Mouse (Mus musculus) midbrain, embryonic 14.5 days (tissue): ENCODE measurements around the gene Eprs. TPM values are rescaled to one million over a fixed set of nuclear protein-coding genes. Genes with fewer than 3 reads are reported as not detected.

Experiments
- ATAC-seq: fragments of 200-750 bp; cut with Nextera tagmentation; 2 replicates; pipeline ENCODE4 v1.8.0; 2017; ENCODE audit warnings: moderate number of reproducible peaks, moderate library complexity; ENCODE audit not compliant: low FRiP score, low TSS enrichment
- DNase-seq: peaks from one replicate; pipeline ENCODE4 v3.0.0-alpha.2; 2015
- H3K27ac ChIP-seq: fragments of 300-500 bp; sonication (generic); replicated peaks from 2 replicates; pipeline ENCODE4 v1.5.1; 2014; ENCODE audit warnings: mild to moderate bottlenecking, low read depth, low read length, moderate library complexity
- H3K27me3 ChIP-seq: fragments of 300-500 bp; sonication (generic); 2 replicates; pipeline ENCODE4 v1.6.1; 2014; ENCODE audit warnings: low read length, control low read depth, mixed read lengths; ENCODE audit not compliant: control insufficient read depth, insufficient read depth
- H3K36me3 ChIP-seq: fragments of 300-500 bp; sonication (generic); 2 replicates; pipeline ENCODE4 v1.6.1; 2014; ENCODE audit warnings: low read length, control low read depth; ENCODE audit not compliant: control insufficient read depth, insufficient read depth
- H3K4me1 ChIP-seq: fragments of 300-500 bp; sonication (generic); 2 replicates; pipeline ENCODE4 v1.6.1; 2014; ENCODE audit warnings: mild to moderate bottlenecking, antibody characterized with exemption, low read length, control low read depth; ENCODE audit not compliant: control insufficient read depth, insufficient read depth
- H3K4me2 ChIP-seq: fragments of 300-500 bp; sonication (generic); 2 replicates; pipeline ENCODE4 v1.6.1; 2014; ENCODE audit warnings: mild to moderate bottlenecking, low read length, moderate library complexity
- H3K4me3 ChIP-seq: fragments of 300-500 bp; sonication (generic); replicated peaks from 2 replicates; pipeline ENCODE4 v1.5.1; 2014; ENCODE audit warnings: low read depth, low read length
- H3K9ac ChIP-seq: fragments of 300-500 bp; sonication (generic); replicated peaks from 2 replicates; pipeline ENCODE4 v1.6.1; 2014; ENCODE audit warnings: mild to moderate bottlenecking, low read length, moderate library complexity
- H3K9me3 ChIP-seq: fragments of 300-500 bp; sonication (generic); 2 replicates; pipeline ENCODE4 v1.6.1; 2016; ENCODE audit warnings: low read length, control low read depth, mixed read lengths; ENCODE audit not compliant: control insufficient read depth
- WGBS: fragments of 180-500 bp; shearing (Covaris S2); extraction: QIAGEN DNeasy Blood & Tissue Kit; methylation state at CpG from one replicate; pipeline ENCODE4 v1.1.7; 2014; 5-methylcytosine and 5-hydroxymethylcytosine counted together
- polyA plus RNA-seq: library from polyadenylated mRNA; unstranded; fragments of >200 nt; fragmentation: Nextera tagmentation; extraction: Ambion mirVana; gene quantifications from 2 replicates; pipeline ENCODE4 v1.2.1, GENCODE M21; 2014

Gene Eprs
- polyA plus RNA-seq, 1 experiment from 2014 or later, result 150 TPM

DNA sequence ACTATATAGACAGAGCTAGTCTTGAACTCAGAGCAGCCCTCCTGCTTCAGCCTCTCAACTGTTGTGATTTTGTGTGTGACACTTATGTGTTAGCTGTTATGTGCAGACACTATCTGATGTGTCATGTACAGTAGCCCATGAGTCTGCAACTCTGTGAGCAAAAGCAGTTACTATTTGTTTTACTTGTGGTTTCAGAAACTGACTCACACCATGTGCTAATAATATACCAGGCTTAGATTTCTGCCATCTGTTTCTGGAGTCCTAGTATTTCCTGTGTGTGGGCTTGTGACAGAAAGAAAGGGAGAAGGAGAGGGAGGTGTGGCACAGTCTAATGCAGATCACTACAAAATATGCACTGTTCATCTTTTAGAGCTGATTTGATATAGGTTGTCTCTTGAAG is 13.5 kb downstream of the Eprs start:
- Histone ChIP-seq H3K4me3 (no peak overlapping the region), H3K27me3 (no peaks in the 10 kb centered on the region), H3K4me2 (no peak overlapping the region), H3K9me3 (no peaks in the 10 kb centered on the region), H3K36me3 (peaks cover 92% of the 10 kb centered on the region), H3K9ac (no peak overlapping the region), H3K4me1 (no peaks in the 10 kb centered on the region), H3K27ac (no peak overlapping the region)
- ATAC-seq, result no peak
- no peak for DNase-seq

DNA sequence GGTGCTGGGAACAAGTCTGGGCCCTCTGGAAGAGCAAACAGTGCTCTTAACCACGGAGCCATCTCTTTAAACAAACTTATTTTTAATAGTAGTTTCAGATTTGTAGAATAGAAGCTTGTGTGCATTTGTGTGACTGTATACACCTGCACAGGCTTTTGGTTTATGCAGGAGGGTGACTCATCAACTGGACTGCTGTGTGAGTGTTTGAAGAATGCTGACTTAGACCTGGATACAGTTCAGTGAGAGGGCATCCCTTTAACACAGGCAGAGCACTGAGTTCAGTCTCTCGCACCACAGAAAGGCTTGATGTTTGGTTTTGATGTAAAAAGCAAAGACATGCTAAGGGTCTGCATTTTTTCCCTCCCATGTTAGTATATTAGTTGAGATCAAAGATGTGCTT is 14.6 kb downstream of the Eprs start:
- Histone ChIP-seq H3K36me3 (peaks cover 91% of the 10 kb centered on the region), H3K4me2 (no peak overlapping the region), H3K27ac (no peak overlapping the region), H3K9ac (no peak overlapping the region), H3K27me3 (no peaks in the 10 kb centered on the region), H3K9me3 (no peaks in the 10 kb centered on the region), H3K4me1 (no peaks in the 10 kb centered on the region), H3K4me3 (no peak overlapping the region)
- DNase-seq (no peak), ATAC-seq (no peak)
- 96% methylated on average over 2 of the region's 2 CpGs for WGBS

DNA sequence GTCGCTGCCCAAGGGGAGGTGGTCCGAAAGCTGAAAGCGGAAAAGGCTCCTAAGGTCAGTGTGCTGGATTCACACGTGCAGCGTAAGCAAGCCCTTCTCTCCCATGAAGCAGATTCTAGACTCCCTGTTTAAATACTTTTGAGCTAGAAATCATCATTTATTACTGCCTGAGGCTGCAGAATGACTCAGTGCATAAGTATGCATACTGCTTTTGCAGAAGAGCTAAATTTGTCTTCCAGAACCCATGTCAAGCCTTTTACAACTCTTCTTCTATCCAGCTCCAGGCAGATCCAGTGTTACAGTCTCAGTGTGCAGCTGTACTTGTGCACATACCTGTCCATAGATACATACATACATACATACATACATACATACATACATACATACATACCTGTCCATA is 38.8 kb downstream of the Eprs start:
- Histone ChIP-seq H3K4me3 (no peak overlapping the region), H3K9ac (no peak overlapping the region), H3K36me3 (peaks cover 77% of the 10 kb centered on the region), H3K27me3 (no peaks in the 10 kb centered on the region), H3K27ac (no peak overlapping the region), H3K9me3 (no peaks in the 10 kb centered on the region), H3K4me2 (no peak overlapping the region), H3K4me1 (no peaks in the 10 kb centered on the region)
- ATAC-seq, result no peak
- 96% methylated on average over 5 of the region's 5 CpGs for WGBS
- DNase-seq, result no peak

DNA sequence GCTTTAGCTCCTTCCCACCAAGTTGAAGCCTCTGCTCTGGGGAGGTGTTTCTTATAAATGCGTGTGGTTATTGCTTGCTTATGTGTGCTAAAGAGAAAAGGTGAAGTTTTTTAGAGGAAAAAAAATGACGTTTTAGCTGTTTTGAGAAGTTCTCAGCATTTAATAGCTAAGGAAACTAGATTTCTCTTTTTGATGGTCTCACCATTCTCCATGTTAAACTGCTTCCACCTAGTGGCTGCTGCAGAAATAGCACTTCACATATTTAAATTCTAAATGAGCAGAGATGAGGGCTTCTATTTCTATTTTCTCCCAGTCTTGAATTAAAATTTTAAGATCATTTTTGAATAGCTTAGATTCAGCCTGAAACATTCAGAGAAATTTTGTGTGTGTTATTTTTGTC is 41.2 kb downstream of the Eprs start:
- Histone ChIP-seq H3K4me1 (no peaks in the 10 kb centered on the region), H3K9ac (no peak overlapping the region), H3K27me3 (no peaks in the 10 kb centered on the region), H3K27ac (no peak overlapping the region), H3K4me2 (no peak overlapping the region), H3K9me3 (no peaks in the 10 kb centered on the region), H3K36me3 (peaks cover 77% of the 10 kb centered on the region), H3K4me3 (no peak overlapping the region)
- no peak for ATAC-seq
- 37% methylated on average over 2 of the region's 2 CpGs for WGBS
- DNase-seq, result peak; percentile 78

DNA sequence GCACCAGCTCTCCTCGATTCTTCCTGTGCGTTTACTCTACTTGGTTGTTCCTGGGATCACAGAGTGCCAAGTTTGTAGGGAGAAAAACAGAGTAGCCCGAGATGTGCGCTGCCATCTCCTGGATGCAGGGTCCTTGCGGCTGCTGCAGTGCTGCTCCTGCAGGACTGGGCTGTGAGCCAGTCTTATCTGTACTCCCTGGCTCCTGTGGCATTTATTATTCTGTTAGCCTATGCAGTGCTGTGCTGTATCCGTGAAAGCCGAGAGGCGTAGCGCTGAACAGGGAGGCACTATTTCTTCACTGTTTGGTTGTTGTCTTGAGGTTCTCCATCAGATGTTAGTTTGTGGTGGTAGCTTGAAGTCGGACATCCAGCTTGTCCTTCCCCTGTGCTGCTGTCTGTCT is 43.1 kb downstream of the Eprs start:
- no peak overlapping the region for H3K4me3 ChIP-seq

DNA sequence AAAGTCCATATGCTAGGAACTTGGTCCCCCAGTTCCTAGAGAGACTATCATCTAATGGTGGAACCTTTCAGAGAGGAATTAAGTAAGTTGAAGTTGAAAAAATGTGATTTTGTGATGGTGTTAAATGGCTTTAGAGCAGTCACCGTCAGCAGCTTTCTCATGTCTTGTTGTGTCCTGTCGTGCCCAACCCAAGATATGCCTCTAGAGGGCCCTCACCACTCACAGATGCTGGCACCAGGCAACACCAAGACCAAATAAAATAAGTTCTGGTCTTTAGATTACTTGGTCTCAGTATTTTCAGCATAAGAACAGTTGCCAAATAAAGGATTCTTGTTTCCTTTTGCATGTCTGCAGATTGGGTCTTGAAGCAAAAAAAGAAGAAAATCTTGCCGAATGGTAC is 47.0 kb downstream of the Eprs start:
- Histone ChIP-seq H3K9me3 (no peaks in the 10 kb centered on the region), H3K27ac (no peak overlapping the region), H3K9ac (no peak overlapping the region), H3K27me3 (no peaks in the 10 kb centered on the region), H3K4me1 (no peaks in the 10 kb centered on the region), H3K4me2 (no peak overlapping the region), H3K36me3 (peaks cover 89% of the 10 kb centered on the region), H3K4me3 (no peak overlapping the region)
- DNase-seq, result peak; percentile 36
- ATAC-seq, result no peak
- 76% methylated on average over 3 of the region's 3 CpGs for WGBS

More for the DNA sequence above, 43.1 kb downstream of the Eprs start:
- Histone ChIP-seq H3K9ac (no peak overlapping the region), H3K36me3 (peaks cover 80% of the 10 kb centered on the region), H3K9me3 (no peaks in the 10 kb centered on the region), H3K27ac (no peak overlapping the region), H3K27me3 (no peaks in the 10 kb centered on the region), H3K4me2 (no peak overlapping the region), H3K4me1 (no peaks in the 10 kb centered on the region)
- ATAC-seq (no peak), DNase-seq (no peak)
- WGBS, result 93% methylated on average over 10 of the region's 10 CpGs

DNA sequence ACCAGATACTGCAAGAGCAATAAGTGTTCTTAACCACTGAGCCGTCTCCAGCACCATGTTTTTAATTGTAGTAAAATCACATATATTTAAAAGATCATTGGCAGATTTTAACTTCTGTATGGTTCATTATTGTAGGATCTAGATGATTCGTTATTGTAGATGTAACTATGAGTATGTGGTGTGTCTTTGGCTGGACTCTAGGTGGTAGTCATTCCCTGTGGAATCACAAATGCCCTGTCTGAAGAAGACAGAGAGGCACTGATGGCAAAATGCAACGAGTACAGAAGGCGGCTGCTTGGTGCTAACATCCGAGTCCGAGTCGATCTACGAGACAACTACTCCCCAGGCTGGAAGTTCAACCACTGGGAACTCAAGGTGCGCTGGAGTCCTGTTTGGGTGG is 55.2 kb downstream of the Eprs start:
- peaks cover 87% of the 10 kb centered on the region for H3K36me3 ChIP-seq
- no peaks in the 10 kb centered on the region for H3K4me1 ChIP-seq
- no peak for ATAC-seq
- 94% methylated on average over 9 of the region's 9 CpGs for WGBS
- no peaks in the 10 kb centered on the region for H3K27me3 ChIP-seq
- DNase-seq, result no peak
- no peak overlapping the region for H3K4me2 ChIP-seq
- no peaks in the 10 kb centered on the region for H3K9me3 ChIP-seq
- H3K27ac ChIP-seq, result no peak overlapping the region
- no peak overlapping the region for H3K4me3 ChIP-seq
- no peak overlapping the region for H3K9ac ChIP-seq

DNA sequence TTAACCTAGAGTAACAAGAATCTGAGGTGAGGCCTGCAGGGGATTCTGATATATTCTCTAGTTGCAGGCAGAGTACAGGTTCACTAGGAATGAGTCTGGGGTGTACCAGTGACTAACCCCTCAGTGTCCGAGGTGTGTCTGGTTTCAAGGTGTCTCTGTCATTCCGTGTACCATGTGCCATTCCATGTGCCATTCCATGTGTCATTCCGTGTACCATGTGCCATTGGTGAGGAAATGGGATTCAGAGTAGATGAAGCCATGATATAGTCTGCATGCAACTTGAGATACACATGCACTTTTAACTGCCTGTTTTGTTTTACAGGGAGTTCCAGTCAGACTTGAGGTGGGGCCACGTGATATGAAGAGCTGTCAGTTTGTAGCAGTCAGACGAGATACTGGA is 57.0 kb downstream of the Eprs start:
- H3K9me3 ChIP-seq, result no peaks in the 10 kb centered on the region
- H3K4me2 ChIP-seq, result no peak overlapping the region
- H3K9ac ChIP-seq, result no peak overlapping the region
- no peak overlapping the region for H3K4me3 ChIP-seq
- H3K36me3 ChIP-seq, result peaks cover 87% of the 10 kb centered on the region
- ATAC-seq (no peak), DNase-seq (no peak)
- no peaks in the 10 kb centered on the region for H3K27me3 ChIP-seq
- no peaks in the 10 kb centered on the region for H3K4me1 ChIP-seq
- WGBS, result 95% methylated on average over 5 of the region's 5 CpGs
- no peak overlapping the region for H3K27ac ChIP-seq

DNA sequence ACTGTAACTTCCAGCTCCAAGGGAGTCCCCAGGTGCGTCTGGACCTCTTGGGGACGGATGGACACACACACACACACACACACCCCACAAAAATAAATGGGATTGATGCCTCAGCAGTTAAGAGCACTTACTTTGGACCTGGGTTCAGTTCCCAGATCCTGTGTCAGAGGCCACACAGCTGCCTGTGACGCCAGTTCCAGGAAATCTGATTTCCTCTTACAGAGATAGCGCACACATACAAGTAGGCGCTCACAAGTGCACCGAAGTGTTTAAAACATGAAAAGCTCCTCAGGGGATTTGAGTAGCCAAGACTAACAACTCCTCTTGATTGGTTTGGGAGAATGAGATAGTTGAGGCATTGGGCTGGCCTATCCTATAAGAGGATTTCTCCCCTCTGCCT is 57.9 kb downstream of the Eprs start:
- H3K27me3 ChIP-seq, result no peaks in the 10 kb centered on the region
- no peak overlapping the region for H3K9ac ChIP-seq
- no peak overlapping the region for H3K4me3 ChIP-seq
- H3K27ac ChIP-seq, result no peak overlapping the region
- WGBS, result 97% methylated on average over 6 of the region's 6 CpGs
- H3K4me2 ChIP-seq, result no peak overlapping the region
- DNase-seq (no peak), ATAC-seq (no peak)
- H3K4me1 ChIP-seq, result no peaks in the 10 kb centered on the region
- H3K36me3 ChIP-seq, result peaks cover 86% of the 10 kb centered on the region
- no peaks in the 10 kb centered on the region for H3K9me3 ChIP-seq
